Mouse (Mus musculus) frontal cortex, adult (tissue): ENCODE results near the gene Rsg1.

Experiments
- ATAC-seq: cut with Nextera tagmentation; 2 replicates; pipeline ENCODE4 v1.9.2; 2017; ENCODE audit warnings: mild to moderate bottlenecking, moderate library complexity, mixed read lengths; ENCODE audit not compliant: low TSS enrichment

Rsg1 gene

GRCm38 (mm10) chr4:141212892-141213291 is 864 bp upstream of the Rsg1 start:
- ATAC-seq = no peak

DNA sequence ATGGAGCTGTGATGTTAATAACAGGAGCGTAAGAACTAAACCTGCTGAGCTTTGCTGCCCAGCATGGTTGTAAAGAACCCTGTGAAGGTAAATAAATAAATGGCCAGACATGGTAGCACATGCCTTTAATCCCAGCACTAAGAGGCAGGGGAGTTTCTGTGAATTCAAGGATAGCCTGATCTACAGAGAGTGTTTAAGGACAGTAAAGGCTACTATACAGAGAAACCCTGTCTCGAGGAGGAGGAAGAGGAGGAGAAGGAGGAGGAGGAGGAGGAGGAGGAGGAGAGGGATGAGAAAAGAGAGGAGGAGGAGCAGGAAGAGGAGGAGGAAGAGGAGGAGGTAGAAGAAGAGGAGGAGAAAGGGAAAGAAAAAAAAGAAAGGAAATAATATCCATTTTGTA is 414 bp upstream of the Rsg1 start:
- ATAC-seq = no peak

GRCm38 (mm10) chr4:141214337-141214851 is 638 bp downstream of the Rsg1 start:
- ATAC-seq = peak; percentile 25; the same call in 1 of the 2 replicates

- no peak for ATAC-seq
Measured at GRCm38 (mm10) chr4:141219583-141220213, 5.9 kb downstream of the Rsg1 start.

GRCm38 (mm10) chr4:141221848-141222247 is 8.1 kb downstream of the Rsg1 start:
- ATAC-seq = no peak

DNA sequence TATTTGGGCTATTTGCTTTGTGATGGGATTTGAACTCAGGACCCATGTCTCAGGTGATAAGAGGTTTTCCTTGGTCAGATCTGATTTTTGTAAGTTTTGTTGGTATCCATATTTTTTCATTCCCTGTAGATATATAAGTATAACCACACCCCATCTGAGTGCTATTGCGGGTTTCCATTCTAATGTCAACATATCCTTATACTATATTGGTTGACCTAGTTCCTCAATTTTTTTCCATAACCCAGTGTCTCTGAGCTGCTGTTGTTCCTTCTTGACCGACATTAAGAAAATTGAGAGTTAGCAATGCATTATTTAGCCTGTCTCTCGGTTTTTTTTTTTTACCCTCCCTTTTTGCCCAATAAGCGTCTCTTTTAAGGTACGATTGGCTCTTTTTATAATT is 9.0 kb downstream of the Rsg1 start:
- ATAC-seq = no peak

- ATAC-seq = no peak
Measured at GRCm38 (mm10) chr4:141228687-141229086, 14.9 kb downstream of the Rsg1 start.

- ATAC-seq = no peak
Measured at GRCm38 (mm10) chr4:141233196-141233595, 19.4 kb downstream of the Rsg1 start.

DNA sequence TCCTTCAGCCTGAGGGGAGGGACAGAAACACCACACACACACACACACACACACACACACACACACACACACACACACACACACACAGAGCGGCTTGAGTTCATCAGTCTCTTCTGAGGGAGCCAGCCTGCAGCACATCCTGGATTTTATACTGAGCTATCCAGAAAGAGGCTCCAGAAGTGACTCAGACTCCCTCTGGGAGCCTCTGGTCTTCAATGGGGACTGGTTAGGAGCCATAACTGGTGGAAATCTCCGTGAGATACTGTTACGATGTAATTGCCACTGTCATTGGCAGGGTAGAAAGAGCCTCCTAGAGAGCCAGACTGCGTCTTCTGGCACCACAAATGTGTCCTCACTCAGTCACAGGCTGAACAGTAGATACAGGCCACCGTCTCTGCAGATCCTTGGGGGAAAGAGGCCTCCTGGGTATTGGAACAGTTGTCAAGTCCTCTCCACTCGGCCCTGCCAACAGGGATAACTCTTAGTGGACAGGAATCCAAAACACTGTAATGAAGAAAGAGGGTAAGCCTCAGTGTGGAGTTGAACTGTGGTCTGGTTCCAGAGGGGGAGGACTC is 21.9 kb downstream of the Rsg1 start:
- ATAC-seq = no peak

GRCm38 (mm10) chr4:141236856-141237255 is 23.1 kb downstream of the Rsg1 start:
- no peak for ATAC-seq

DNA sequence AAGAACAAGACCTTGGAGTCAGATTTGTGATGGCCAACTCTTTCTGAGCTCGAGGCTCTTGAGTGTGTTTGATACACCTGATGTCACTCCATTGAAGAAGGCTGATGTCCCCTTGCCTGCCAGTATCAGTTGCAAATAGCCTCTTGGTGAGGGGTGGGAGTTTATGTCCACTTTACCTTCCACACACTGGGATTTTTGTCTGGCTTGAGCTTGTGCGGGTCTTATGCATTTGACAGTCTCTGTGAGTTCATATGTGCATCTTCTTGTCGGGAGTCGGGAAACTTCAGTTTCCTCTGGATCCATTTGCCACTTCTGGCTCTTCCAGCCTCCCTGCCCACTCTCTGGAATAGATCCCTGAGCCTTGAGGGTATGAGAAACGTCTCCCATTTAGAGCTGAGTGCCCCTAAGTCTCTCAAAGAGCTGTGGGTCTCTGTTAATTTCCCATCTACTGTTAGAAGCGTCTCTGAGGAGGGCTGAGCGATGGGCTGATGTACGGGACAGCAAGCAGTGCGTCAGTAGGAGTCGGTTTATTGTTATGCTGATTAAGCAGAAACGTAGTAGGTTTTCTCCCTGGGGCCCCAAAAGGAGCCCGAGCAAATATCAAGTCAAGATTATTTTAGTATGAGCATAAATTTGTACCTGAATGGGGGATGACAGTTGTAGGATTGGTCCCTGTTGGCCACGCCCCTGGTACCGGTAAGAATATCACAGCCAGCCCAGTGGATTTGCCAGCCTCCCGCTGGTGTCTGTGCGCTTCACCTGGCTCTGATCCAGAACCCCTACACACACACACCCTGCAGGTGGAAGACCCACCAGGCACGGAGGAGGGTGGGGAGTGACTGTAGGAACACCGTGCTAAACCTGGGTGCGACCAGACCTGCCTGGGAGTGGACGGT is 25.0 kb downstream of the Rsg1 start:
- ATAC-seq = no peak

DNA sequence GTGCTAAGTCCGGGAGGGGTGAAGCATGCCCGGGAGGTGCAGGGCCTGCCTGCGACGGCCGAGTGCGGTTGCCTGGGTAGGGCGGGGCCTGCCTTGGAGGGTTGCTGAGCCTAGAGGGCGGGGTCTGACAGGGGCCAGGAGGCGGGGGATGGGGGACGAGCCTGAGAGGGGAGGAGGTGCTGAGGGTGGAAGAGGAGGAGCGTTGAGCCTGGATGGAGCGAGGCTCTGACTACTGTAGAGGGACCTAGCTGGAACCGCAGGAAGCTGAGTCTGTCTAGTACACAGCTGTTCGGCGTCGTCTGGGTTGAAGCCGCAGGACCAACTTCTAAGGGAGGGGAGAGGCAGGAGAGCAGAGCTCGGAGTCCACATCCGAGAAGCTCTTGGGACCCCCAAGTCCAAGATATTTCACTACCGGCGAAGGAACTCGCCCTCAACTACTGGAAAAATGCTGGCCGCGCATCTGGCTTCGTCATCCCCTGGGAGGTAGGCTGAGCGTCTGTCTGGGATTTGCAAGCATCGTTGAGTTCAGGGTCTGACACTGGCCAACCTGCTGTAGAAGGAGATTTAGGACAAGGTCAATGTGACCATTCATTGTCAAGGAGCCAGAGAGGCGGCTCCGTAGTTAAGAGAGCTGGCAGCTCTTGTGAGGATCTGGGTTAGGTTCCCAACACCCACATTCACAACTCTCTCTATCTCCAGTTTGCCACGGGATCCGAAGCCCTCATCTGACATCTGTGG is 25.8 kb downstream of the Rsg1 start, which contains the start of gene Arhgef19:
TSS of gene Arhgef19 (plus strand) at position 112 of the 738 bp plus-strand sequence.
- peak; percentile 74 for ATAC-seq

DNA sequence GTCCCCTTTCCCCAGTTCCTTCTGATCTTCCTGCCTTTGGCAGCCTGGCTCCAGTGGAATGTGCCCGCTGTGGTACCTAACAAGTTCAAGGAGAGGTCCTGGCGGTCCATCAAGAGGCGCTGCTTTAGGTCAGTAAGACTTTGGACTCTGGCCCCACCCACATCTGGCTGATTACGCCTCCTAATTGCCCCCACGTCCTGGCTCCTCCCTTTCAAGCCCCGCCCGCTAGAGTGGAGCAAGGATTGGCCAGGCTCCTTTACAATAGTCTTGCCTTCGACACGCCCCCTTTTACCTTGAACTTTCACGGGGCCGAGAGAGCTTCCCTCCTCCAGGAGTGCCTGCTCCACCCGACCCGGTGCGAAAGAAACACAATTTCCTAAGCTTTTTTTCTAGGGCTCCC is 26.9 kb downstream of the Rsg1 start:
- ATAC-seq = no peak

DNA sequence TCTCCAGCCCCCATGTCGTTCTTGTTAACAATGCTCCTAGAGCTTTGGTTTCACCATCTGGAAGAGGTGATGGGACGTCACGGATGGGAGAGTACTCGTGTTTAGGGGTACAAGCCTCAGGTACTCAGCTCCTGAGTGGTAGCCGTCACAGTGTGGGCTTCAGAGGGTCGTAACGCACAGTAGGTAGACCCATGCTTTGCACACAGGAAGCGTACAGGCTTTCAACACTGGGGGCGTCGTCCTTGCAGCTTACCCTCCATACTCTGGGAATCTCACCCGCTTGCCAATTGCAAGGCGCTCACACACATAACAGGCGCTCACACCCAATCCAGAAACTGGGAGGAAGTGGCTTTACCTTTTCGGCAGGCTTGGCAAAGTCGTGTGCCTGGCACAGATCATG is 28.1 kb downstream of the Rsg1 start:
- ATAC-seq = no peak

DNA sequence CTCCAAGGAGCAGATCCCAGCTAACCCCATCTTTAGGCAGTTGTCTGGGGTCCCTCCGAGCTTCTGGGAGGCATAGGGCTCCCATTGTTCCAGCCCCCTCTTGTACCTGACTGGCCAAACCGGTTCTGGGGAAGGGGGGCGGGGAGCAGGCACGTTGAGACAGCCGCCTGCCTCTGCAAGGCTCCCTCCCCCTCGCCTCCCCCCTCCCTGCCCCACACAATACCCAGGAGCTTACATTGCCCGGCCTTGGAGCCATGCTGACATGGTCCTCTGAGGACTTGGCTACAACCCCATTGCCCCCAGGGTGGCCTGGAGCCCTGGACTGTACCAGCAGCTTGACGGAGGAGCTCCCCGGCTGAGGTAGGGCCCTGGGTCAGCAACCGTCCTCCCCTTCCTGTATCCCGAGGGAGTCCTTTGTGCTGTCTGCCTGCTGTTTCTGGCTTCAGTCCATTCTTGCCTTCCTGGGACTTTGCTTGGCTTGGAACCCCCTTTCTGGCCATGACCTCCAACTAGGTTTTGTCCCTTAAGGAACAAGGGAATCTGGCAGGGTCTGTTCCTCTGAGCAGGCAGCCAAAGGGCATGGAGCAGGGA is 29.0 kb downstream of the Rsg1 start:
- no peak for ATAC-seq

DNA sequence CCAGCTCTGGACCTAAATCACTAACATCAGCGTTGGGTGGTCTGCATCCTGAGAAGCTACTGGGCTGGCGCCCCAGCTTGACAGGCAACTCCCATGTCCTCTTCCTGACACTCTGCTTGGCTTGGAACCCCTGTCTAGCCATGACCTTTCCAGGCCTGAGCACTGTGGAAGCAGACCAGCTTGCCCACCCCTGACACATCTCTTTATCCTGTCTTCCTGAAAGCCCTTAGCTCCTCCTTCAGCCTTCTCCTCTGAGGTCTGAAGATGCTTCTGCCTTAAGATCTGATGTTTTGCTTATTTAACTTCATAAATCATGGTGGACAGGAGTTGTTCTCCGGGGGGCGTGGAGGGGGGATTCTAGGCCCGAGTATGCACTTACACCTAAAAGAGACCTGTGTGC is 29.9 kb downstream of the Rsg1 start:
- ATAC-seq = no peak

DNA sequence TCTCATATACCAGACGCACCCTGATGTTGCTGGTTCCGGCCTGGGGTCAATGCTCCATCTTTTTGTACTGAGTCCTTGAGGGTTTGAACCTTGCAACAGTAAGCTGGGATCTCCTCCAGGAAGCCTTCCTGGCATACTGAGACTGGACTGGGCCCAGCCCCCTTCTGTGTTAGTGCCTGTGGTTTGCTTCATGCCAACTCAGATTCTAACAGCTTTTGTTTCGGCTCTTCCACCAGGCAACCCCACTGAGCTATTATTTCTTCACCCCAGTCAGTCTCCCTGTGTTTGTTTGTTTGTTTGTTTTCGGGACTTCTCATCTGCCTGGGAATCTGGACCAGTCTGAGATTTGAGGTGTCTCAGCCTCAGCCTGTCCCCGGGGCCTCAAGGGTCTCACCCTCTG is 30.6 kb downstream of the Rsg1 start:
- ATAC-seq = no peak

DNA sequence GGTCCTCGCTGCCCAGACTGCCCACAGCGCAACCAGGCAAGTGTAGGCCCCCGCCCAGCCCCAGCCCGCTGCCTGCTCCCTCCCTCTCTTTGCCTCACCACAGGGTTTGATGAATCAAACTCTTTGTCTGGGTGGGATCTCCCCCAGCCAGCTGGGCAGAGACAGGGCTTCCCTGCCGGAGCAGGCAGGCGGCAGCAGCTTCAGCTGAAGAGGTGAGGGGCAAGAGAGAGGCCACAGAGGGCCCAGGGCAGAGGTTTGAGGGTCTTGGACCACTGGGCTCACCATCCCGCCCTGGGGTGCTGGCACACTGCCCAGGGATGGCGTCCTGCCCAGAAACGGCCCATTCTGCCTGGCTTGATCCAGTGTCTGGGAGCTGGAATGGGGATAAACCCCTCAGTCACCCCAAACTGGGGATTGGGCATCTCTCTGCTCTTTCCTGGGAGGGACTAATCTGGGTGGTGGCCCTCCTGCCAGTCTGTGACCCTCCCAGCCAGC is 31.2 kb downstream of the Rsg1 start:
- ATAC-seq = peak; percentile 50; the same call in 1 of the 2 replicates

DNA sequence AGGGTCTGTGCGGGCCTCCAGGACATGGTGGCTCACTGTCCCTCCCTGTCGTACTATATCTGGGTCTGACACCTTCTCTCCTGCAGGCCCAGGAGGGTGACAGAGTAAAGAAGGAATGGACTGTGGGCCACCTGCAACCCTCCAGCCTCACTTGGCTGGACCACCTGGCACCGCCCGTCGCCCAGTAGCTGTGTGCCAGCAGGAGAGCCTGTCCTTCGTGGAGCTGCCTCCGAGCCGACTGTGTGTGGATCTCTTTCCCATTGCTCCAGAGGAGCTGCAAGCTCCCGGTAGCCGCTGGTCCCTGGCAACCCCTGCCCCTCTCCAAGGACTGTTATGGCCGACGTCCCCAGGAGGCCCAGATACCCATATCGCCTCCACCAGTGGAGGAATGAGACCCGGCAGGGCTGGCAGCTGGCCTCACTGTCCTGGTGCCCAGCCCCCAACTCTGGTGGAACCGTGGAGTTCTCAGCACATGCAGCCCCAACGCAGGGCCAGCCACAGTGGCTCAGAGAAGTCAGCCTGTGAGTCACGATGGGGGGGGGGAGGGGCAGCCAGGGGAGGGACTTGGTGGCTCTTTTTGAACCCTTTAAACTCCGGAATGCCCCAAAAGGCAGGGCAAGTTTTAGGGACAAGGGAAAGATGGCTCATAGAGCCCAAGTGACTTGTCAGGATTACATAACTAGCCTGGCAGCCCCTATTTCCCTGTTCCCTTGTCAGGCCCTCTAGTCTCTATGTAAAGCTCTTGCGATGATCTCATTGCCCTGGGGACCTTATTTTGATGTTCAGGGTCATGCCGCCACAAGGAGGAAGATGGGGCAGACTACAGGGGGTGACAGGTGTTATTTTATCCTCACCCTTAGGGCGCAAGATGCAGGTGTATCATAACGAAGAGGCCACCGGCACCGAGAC is 32.6 kb downstream of the Rsg1 start:
- no peak for ATAC-seq

DNA sequence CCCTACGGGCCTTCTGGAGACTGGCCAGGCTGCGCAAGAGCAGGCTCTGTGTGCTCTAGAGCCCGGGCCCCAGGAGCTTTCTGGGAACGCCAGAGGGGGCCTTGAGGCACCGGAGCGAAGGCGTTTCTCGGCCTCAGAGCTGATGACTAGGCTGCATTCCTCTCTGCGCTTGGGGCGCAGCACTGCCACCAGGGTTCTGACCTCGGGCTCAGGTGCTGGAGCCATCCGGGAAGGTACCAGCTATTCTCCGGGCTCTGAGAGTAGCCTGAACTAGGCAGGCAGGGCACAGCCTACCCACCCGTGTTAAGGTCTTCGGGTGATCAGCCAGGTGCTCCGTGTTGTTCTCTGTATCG is 33.2 kb downstream of the Rsg1 start:
- ATAC-seq = no peak
